Mouse (Mus musculus): ENCODE data around the gene Galnt10.
A peak's percentile ranks its signal among the peaks of the same experiment; 100 is the strongest.

The Galnt10 gene

GRCm38 (mm10) chr11:57753538-57754203, 108.4 kb downstream of the Galnt10 start:
- no peak for DNase-seq

DNA sequence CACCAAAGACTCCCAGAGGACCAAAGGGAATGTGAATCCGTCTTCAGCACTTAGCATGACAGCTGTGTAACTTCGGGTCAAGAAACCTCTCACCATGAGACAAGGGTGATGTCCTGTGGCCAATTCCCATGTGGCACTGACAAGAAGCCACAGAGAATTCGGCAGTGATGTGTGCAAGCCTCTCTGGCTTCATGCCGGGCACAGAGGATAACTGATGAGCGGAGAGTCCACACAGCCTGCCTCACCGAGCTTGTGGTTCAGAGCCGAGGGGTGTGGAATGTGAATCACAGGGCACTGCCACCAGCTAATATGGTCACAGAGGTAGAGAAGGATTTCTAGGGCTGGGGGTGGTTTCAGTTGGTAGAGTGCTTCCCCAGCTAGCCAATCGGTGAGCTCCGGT, 113.4 kb downstream of the Galnt10 start:
- no peak for DNase-seq

DNA sequence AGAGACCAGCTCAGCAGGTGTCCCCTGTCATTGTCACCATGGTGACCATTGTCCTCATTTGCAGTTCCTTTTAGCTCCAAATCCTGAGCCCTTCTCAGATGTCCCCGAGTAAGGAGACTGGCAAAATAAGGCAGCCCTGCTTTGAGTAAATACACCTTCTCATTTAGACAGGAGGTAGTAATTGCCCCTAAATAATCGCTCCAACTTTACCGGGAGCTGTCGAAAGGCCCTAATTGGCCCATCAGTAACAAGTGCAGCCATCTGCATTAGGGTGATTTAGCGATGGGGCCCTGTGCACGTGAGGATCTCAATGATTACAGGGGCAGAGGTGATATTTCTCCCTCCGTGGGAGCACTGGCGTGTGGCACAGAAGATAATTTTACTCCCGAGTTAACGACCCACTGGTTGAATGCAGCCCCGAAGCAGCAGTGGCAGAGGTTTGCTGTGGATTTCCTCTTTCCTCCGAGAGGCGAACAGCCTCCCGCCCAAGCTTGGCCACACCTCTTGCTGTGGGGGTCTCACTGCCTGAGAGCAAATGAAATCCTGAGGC, 115.3 kb downstream of the Galnt10 start:
- DNase-seq: no peak

DNA sequence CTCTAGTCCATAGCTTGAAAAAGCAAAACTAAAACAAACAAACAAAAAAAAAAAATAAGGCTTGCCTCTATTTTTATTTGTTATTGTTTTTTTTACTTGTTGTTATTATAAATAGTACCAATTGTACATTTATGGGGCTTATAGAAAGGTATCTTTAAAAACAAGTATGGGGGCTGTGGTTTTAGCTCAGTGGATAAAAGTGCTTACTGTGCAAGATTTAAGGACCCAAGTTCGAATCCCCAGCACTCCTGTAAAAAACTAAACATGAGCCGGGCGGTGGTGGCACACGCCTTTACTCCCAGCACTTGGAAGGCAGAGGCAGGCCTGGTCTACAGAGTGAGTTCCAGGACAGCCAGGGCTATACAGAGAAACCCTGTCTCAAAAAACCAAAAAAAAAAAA, 116.1 kb downstream of the Galnt10 start:
- DNase-seq: no peak

DNA sequence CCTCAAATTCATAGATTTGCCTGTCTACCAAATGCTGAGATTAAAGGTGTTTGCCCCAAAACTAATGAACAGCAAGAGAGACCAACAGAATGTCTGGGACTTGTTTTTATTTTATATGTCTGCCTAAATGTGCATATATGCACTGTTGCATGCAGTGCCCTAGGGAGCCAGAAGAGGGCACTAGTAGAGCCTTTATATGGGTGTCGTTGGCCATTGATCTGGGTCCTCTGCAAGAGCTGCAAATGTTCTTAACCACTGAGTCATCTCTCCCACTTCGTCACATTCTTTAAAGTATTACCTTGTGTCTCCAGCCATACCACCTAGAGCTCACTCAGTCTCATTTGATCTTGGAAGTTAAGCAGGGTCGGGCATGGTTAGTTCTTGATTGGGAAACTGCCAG, 118.9 kb downstream of the Galnt10 start:
- DNase-seq: no peak

DNA sequence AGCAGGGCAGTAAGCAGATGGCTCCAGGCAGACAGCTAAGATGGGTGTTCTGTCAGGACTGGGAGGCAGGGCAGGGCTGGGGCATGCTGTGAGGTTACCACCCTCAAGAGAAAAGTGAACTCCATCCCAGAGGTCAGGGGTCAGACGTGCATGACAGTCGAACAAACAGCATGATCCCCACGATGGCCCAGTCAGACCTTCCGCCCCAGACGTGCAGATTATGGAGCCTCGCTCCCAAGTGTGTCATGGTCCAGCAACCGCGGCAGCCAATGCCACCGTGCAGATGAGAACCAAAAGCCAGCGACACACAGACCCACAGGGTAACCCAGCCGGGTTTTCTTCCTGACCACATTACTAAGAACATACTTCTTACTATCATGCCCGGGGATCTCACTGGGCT, 121.4 kb downstream of the Galnt10 start:
- DNase-seq: no peak

GRCm38 (mm10) chr11:57767171-57767570, 121.9 kb downstream of the Galnt10 start:
- DNase-seq: peak; percentile 46

DNA sequence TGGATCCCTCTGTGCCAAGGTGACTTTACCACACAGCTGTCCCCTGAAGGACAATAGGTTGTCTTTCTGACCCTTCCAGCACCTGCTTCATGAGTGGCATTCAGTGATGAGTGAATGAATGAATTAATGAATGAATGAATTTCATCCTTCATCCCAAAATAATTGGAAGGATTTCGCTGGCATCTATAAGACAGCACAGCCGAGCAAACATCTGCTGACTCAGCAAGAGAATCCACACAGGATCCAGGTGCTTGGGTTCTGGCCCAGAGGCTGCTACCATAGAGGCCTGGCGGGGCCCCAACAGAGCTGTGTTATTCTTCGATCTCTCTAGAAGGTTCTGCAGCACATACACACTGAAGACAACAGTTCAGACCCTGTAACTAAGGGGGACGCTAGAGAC, 125.5 kb downstream of the Galnt10 start:
- no peak for DNase-seq

DNA sequence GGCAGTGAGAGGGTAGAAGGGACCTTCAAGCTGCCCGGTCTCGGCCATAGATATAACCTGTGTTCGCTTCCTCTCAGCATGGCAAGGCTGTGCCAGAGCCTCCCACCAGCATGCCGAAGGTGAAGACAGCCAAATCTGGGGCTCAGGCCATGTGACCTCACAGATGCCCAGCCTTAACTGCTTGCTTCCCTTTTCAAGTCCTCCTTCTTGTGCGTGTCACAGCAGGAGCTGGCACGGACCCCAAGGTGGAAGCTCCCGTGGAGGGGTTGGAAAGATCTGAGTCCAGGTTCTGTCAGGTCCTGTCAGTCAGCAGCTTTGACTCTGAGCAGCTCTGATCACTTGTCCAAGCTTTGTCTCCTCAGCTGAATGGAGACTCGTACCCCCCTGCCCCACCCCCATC, 126.4 kb downstream of the Galnt10 start:
- no peak for DNase-seq

- DNase-seq: no peak
Measured at GRCm38 (mm10) chr11:57773479-57773878, 128.2 kb downstream of the Galnt10 start.

- DNase-seq: no peak
Measured at GRCm38 (mm10) chr11:57773936-57774335, 128.7 kb downstream of the Galnt10 start.

DNA sequence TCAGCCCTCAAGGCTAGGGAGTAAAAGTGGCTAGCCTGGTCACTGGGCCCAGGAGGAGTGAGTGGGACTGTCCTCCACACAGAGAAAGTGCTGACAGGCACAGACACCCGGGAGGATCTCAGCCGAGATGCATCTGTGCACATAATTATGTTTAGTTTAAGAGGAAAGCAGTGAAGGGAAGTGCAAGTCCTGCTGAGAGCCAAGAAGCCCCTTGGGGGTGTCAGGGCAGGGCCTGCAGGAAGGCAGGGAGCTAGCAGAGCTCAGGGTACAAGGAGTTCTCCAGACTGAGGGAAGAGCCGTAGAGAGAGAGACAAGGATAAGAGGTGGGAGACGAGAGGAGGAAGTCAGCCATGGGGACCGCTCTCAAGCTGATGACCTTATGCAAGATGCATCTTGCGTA, 130.6 kb downstream of the Galnt10 start:
- no peak for DNase-seq

DNA sequence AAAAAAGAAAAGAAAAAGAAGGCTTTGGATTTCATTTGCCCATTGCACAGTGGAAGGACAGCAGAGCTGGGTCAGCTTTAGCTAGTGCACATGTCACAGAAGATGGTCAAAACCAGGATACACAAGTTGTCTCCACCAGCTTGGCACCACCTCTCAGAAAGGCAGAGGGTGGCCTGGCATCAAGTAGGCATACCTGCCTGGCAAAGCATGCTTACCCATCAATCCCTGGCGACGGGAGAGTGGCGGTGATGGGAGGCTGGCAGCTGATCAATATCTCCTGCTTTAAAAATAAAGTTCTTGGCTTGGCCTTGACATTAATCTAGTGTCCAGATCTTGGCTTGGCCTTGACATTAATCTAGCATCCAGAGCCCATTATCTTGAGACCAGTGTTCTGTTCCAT, 131.3 kb downstream of the Galnt10 start:
- no peak for DNase-seq

DNA sequence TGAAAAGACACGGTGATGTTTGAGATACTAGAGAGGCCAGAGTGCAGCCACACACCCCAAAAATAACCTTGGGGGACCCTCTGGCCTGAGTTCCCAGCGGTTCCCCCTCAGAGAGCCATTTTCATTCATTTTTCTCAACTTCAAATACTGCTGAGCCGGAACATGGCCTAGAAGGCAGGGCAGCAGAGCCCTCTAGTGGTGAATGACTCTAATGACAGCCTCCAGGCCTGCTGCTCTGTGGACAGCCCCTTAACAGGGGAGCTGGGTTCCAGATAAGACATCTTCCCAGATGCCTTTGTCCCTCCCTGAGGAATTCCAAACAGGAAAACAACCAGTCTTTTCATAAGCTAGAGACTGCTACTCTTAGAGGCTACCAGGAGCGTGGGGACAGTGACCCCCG, 133.1 kb downstream of the Galnt10 start:
- DNase-seq: peak; percentile 48

DNA sequence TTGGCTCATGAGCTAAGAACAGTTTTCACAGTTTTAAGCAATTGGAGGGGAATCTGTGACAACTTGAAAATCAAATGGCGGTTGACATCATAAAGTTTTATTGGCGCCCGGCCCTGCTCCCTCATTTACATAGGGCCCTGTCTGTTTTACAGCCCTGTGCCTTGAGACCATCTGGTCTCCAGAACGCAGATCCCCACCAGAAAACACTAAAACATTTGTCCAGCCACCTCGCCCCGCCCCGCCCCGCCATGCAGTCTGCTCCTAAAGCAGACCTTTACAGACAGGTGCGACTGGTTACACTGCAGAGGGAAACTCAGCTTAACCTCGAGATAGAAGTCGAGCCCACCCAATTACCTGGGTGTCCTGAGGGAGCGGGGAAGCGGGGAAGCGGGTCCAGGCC, 134.6 kb downstream of the Galnt10 start:
- DNase-seq: no peak

DNA sequence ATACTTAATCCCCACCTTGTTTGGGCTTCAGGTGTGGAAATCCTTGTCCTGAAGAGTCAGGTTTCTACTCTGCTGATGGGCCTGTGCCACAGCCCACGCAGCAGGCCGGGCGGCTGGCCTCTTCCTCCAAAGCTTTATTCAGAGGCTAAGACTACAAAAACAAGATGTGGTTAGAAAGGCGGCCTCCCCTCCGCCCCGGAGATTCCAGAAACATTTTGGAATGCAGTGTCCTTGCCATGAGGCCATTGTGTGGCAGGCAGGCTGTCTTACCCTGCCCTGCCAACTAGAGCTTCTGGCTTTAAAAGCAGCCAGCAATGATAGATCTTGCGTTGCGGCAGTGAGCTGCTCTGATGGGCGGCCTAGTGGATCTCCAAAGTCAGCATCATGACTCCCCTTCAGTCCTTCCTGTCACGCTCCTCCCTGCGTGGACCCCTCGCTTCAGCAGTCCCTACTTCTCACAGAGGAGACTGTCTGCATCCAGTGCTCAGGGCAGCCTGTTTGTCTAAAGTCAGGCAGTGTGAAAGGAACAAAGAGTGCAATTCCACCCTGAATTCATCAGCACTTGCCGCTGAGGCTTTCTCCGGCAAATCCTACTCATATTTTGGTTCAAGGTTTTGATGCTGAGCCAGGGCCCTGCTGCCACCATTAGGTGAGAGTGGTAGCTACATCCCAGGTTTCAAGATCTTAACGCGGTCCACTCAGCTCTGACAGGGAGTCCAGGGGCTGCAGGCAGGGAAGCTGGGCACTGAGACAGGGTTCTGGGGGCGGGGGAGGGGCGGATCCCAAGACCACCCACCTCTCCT, 141.6 kb downstream of the Galnt10 start:
- DNase-seq: peak; percentile 19

- peak; percentile 77 for DNase-seq
Measured at GRCm38 (mm10) chr11:57787913-57788312, 142.7 kb downstream of the Galnt10 start.

GRCm38 (mm10) chr11:57790866-57791535, 145.8 kb downstream of the Galnt10 start:
- no peak for DNase-seq

DNA sequence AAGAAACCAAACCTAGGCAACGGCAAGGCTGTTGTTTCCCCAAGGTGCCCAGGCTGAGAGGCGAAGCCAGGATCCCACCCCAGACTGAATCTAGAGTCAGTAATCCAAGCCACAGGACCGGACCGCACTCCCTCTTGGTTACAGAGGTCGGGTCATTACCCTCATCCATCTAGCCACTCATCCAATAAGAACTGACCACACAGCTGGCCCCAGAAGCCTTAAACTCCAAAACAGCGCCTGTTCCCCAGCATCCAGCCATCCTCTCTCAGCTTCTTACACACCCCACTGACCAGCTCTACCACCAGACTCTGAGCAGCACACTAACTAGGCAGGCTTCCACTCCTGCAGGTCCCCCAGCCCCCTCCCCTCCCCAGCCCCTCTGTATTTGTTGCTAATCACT, 149.8 kb downstream of the Galnt10 start:
- no peak for DNase-seq

GRCm38 (mm10) chr11:57797828-57798227, 152.6 kb downstream of the Galnt10 start:
- no peak for DNase-seq

- no peak for DNase-seq
Measured at GRCm38 (mm10) chr11:57799456-57799855, 154.2 kb downstream of the Galnt10 start.

- DNase-seq: peak; percentile 67
Measured at GRCm38 (mm10) chr11:57800266-57800951, 155.2 kb downstream of the Galnt10 start.
